ENCODE assay signal across 17 mouse cellular contexts in genomic region chr1:74034211-74034610, GRCm38 (mm10).
A peak's percentile ranks its signal among the peaks of the same experiment; 100 is the strongest.
DNase-seq lines count a peak whose midpoint lies in the region; ATAC-seq and TF ChIP-seq lines count a peak whose summit lies in the region.
"Had no signal": no experiment of that assay in that cellular context is flagged by ENCODE, and none has a peak within 500 bp of the region (broad histone marks: within the 10 kb centered on the region; RNA-seq: fewer than 3 reads in every experiment).

No protein-coding gene starts in this region.

- no peaks in the 10 kb centered on the region for H3K36me3 ChIP-seq in heart, embryonic 10.5 days
- H3K36me3 ChIP-seq in lung, postnatal 0 days (ENCODE audit: insufficient read depth, low read length) = peaks cover 4% of the 10 kb centered on the region; the same call in 1 of the 2 replicates
- H3K36me3 ChIP-seq: hindbrain, embryonic 13.5 days; limb, embryonic 13.5 days; midbrain, embryonic 15.5 days; neural tube, embryonic 12.5 days had no signal

- peak overlapping the region; percentile 90; the same call in 1 of the 2 replicates for H3K27ac ChIP-seq in heart, embryonic 10.5 days
- peak overlapping the region; percentile 97 for H3K27ac ChIP-seq in lung, postnatal 0 days (ENCODE audit: low read length)
- H3K27ac ChIP-seq: hindbrain, embryonic 13.5 days; limb, embryonic 13.5 days; midbrain, embryonic 15.5 days; neural tube, embryonic 12.5 days had no signal

- DNase-seq in heart, embryonic 10.5 days (ENCODE audit: low spot score) = no peak
- DNase-seq in heart, postnatal 4 days = no peak
- peak; percentile 65 for DNase-seq in kidney, adult 9 months
- DNase-seq in kidney, postnatal 10 days = no peak
- no peak for DNase-seq in lung, postnatal 0 days (ENCODE audit: low spot score)
- DNase-seq in lung, postnatal 14 days = no peak
- DNase-seq in right cerebral cortex, postnatal 14 days = no peak
- no peak for DNase-seq in spleen, postnatal 14 days (ENCODE audit: low spot score in 2 of 2)
- DNase-seq: cerebellum, adult 9-11 months; embryo, embryonic 11 days; forebrain, postnatal 0 days; thymus, postnatal 36 days had no signal

- 0 out of 2 replicates have a peak overlapping the region, but pooled peaks have one; percentile 86 for H3K9ac ChIP-seq in lung, postnatal 0 days (replicated peaks; ENCODE audit: low read depth)
- H3K9ac ChIP-seq: forebrain, postnatal 0 days; hindbrain, embryonic 13.5 days; limb, embryonic 13.5 days; midbrain, embryonic 15.5 days; neural tube, embryonic 12.5 days had no signal

- no peak for ATAC-seq in lung, postnatal 0 days
- ATAC-seq: forebrain, postnatal 0 days; midbrain, embryonic 15.5 days had no signal

- no peak for TF ChIP-seq EP300 in lung, postnatal 0 days (IDR thresholded peaks at IDR 0.05)

- no peak for TF ChIP-seq CTCF in lung, postnatal 0 days (IDR thresholded peaks at IDR 0.05)

- peaks cover 90% of the 10 kb centered on the region for H3K4me1 ChIP-seq in heart, embryonic 10.5 days
- H3K4me1 ChIP-seq in lung, postnatal 0 days (ENCODE audit: insufficient read depth, low read depth, low read length) = peaks cover 59% of the 10 kb centered on the region

- no peak overlapping the region for H3K4me3 ChIP-seq in heart, embryonic 10.5 days
- H3K4me3 ChIP-seq in lung, postnatal 0 days (ENCODE audit: low read depth, low read length) = peak overlapping the region; percentile 72; the same call in 1 of the 2 replicates
- H3K4me3 ChIP-seq: erythroblast, embryonic 14.5 days; hindbrain, embryonic 13.5 days; limb, embryonic 13.5 days; midbrain, embryonic 15.5 days; neural tube, embryonic 12.5 days had no signal

- peak overlapping the region; percentile 81 for H3K4me2 ChIP-seq in lung, postnatal 0 days (replicated peaks; ENCODE audit: low read depth, low read length)
- H3K4me2 ChIP-seq: hindbrain, embryonic 13.5 days; limb, embryonic 13.5 days; midbrain, embryonic 15.5 days; neural tube, embryonic 12.5 days had no signal

- no peaks in the 10 kb centered on the region for H3K9me3 ChIP-seq in heart, embryonic 10.5 days
- no peaks in the 10 kb centered on the region for H3K9me3 ChIP-seq in lung, postnatal 0 days (ENCODE audit: low read length)
- H3K9me3 ChIP-seq: hindbrain, embryonic 13.5 days; limb, embryonic 13.5 days; midbrain, embryonic 15.5 days; neural tube, embryonic 12.5 days had no signal

- no peaks in the 10 kb centered on the region for H3K27me3 ChIP-seq in heart, embryonic 10.5 days (ENCODE audit: insufficient read depth, poor library complexity, severe bottlenecking)
- H3K27me3 ChIP-seq in lung, postnatal 0 days (replicated peaks; ENCODE audit: insufficient read depth, low read length) = no peaks in the 10 kb centered on the region
- H3K27me3 ChIP-seq: limb, embryonic 13.5 days had no signal
